Mouse (Mus musculus): ENCODE data around the gene Kif20b. TPM values are rescaled to one million over a fixed set of nuclear protein-coding genes. Genes with fewer than 3 reads are reported as not detected.
A peak's percentile ranks its signal among the peaks of the same experiment; 100 is the strongest.

The Kif20b gene
- 1 to 10 TPM in 1 of 2 experiments, under 1 TPM in 1; 0.82 to 1.5 TPM for total RNA-seq (2021)
- long read RNA-seq, experiment 1, partial matches to known transcripts = 0 of 1 reads
- long read RNA-seq, experiment 1, other reads (novel, unspliced or antisense) = 1 of 1 reads
- long read RNA-seq, experiment 2 = 0 reads

GRCm38 (mm10) chr19:34921652-34922602, at the start of gene Kif20b:
Gene Kif20b, plus strand, starts transcription at chr19:34922361.
- DNase-seq = peak; percentile 93 to 94

GRCm38 (mm10) chr19:34876676-34877075, 45.5 kb upstream of the Kif20b start:
- peak in 1 of 2 experiments; percentile 10 for DNase-seq

GRCm38 (mm10) chr19:34877898-34878602, 44.1 kb upstream of the Kif20b start:
- peak; percentile 90 to 94 for DNase-seq

GRCm38 (mm10) chr19:34878603-34879541, 43.3 kb upstream of the Kif20b start, which contains the start of gene Pank1:
Gene Pank1, minus strand, starts transcription at chr19:34879455.
- peak; percentile 80 to 82 for DNase-seq

- DNase-seq = peak; percentile 9 to 64
These were observed 42.5 kb upstream of the Kif20b start for GRCm38 (mm10) chr19:34879624-34880023.

GRCm38 (mm10) chr19:34881160-34881559, 41.0 kb upstream of the Kif20b start:
- DNase-seq = peak; percentile 30 to 39

- no peak for DNase-seq
These were observed 39.7 kb upstream of the Kif20b start for GRCm38 (mm10) chr19:34882443-34882842.

- no peak for DNase-seq
These were observed 38.5 kb upstream of the Kif20b start for GRCm38 (mm10) chr19:34883526-34884224.

GRCm38 (mm10) chr19:34886324-34886723, 35.8 kb upstream of the Kif20b start:
- no peak for DNase-seq

GRCm38 (mm10) chr19:34890981-34891380, 31.2 kb upstream of the Kif20b start:
- no peak for DNase-seq

GRCm38 (mm10) chr19:34891590-34891989, 30.6 kb upstream of the Kif20b start:
- no peak for DNase-seq

- DNase-seq = no peak
These were observed 27.1 kb upstream of the Kif20b start for GRCm38 (mm10) chr19:34895082-34895481.

- DNase-seq = no peak
These were observed 24.8 kb upstream of the Kif20b start for GRCm38 (mm10) chr19:34897082-34897965.

GRCm38 (mm10) chr19:34898941-34899340, 23.2 kb upstream of the Kif20b start:
- no peak for DNase-seq

- no peak for DNase-seq
These were observed 20.9 kb upstream of the Kif20b start for GRCm38 (mm10) chr19:34901266-34901665.

GRCm38 (mm10) chr19:34901735-34902134, 20.4 kb upstream of the Kif20b start:
- no peak for DNase-seq

- DNase-seq = no peak
These were observed 18.1 kb upstream of the Kif20b start for GRCm38 (mm10) chr19:34904032-34904431.

GRCm38 (mm10) chr19:34905424-34905823, 16.7 kb upstream of the Kif20b start:
- DNase-seq = no peak

GRCm38 (mm10) chr19:34906772-34907171, 15.4 kb upstream of the Kif20b start:
- peak; percentile 9 to 13 for DNase-seq

GRCm38 (mm10) chr19:34912366-34912765, 9.8 kb upstream of the Kif20b start:
- no peak for DNase-seq

Measured in heart, adult 18-20 months (tissue).